Mouse (Mus musculus): ENCODE data around the gene Nfkbie. TPM values are rescaled to one million over a fixed set of nuclear protein-coding genes. Genes with fewer than 3 reads are reported as not detected.

The Nfkbie gene
- polyA plus RNA-seq, 1 experiment from 2014 or later = 4.8 TPM

DNA sequence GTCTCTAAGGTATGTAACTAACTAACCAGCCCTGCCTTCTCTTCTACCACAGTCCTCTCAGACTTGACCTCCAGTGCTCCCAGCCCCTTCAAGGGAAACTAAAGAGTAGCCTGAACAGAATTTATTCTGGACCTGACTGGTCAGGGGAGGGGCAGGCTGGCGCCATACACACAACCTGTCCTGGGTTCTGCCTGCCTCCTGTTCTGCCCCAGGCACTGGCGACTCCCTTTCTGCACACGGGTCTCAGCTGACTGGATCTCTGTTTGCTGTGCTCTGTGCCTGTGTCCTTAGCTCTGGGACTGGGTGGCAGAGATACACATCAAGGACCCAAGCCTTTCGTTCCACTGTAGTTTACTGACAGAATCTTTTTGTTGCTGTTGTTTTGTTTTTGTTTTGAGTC is 24.1 kb downstream of the Nfkbie start:
- WGBS = 80% methylated on average over 4 of the region's 4 CpGs
- ATAC-seq = no peak

DNA sequence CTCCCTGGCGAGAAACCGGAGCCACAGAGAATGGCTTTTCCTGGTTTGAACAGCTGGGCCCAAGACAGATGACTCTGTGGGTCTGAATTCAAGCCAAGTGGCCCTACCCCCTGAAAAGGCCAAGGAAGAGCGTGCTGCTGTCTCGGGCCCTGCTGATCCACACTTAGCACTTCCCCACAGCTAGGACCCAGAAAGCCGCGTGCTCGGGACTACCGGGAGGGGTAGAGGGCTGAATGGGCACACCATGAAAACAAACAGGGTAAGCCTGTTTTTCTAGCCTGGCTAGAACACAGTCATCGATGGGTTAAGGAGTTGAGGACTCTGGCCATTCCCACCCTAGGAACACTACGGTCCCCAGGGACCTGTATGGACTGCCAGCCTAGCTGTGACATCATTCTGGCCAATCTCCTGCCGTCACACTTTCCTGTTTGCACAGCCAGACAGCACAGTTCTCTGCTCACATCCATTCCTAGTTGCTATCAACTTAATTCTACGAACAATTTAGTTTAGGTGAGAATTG is 25.5 kb downstream of the Nfkbie start:
- Histone ChIP-seq H3K9me3 (no peaks in the 10 kb centered on the region), H3K36me3 (no peaks in the 10 kb centered on the region), H3K27me3 (replicated peaks) (no peaks in the 10 kb centered on the region), H3K9ac (no peak overlapping the region), H3K4me2 (replicated peaks) (no peak overlapping the region; the same call in 1 of the 2 replicates), H3K4me3 (replicated peaks) (no peak overlapping the region), H3K4me1 (replicated peaks) (peaks cover 25% of the 10 kb centered on the region), H3K27ac (peak overlapping the region; percentile 32; the same call in 1 of the 2 replicates)
- WGBS = 27% methylated on average over 12 of the region's 12 CpGs
- ATAC-seq = peak; percentile 42

More for the DNA sequence above, 24.1 kb downstream of the Nfkbie start:
- H3K36me3 ChIP-seq = no peaks in the 10 kb centered on the region
- H3K27ac ChIP-seq = no peak overlapping the region
- H3K4me3 ChIP-seq (replicated peaks) = no peak overlapping the region
- no peak overlapping the region for H3K4me2 ChIP-seq (replicated peaks)
- no peak overlapping the region for H3K9ac ChIP-seq
- peaks cover 20% of the 10 kb centered on the region for H3K4me1 ChIP-seq (replicated peaks)
- H3K27me3 ChIP-seq (replicated peaks) = no peaks in the 10 kb centered on the region
- H3K9me3 ChIP-seq = no peaks in the 10 kb centered on the region

DNA sequence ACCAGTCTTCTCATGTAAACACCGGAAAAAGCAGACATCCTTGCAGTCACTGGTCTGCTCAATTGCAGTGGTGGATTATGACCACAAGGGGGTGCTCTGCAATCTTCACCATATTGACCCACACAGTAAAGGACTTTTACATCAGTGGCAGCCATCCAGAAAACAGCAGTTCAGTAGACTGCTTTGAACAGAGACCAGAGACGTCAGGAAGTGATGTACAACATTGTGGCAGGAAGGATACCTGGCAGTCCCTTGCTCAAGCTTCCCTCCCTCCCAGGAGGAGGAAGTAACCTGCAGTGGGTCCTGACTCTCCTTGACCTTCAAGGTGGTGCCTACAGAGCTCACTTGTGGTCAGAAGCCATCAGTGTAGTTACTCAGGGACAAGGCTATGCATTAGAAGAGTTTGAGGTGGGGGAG is 26.1 kb downstream of the Nfkbie start:
- 11% methylated on average over 2 of the region's 2 CpGs for WGBS
- 0 out of 2 replicates have a peak, but pooled peaks have one; percentile 29 for ATAC-seq
- Histone ChIP-seq H3K4me1 (replicated peaks) (peaks cover 25% of the 10 kb centered on the region), H3K9me3 (no peaks in the 10 kb centered on the region), H3K9ac (no peak overlapping the region), H3K4me2 (replicated peaks) (no peak overlapping the region), H3K36me3 (no peaks in the 10 kb centered on the region), H3K27me3 (replicated peaks) (no peaks in the 10 kb centered on the region), H3K4me3 (replicated peaks) (no peak overlapping the region), H3K27ac (no peak overlapping the region; the same call in 1 of the 2 replicates)

DNA sequence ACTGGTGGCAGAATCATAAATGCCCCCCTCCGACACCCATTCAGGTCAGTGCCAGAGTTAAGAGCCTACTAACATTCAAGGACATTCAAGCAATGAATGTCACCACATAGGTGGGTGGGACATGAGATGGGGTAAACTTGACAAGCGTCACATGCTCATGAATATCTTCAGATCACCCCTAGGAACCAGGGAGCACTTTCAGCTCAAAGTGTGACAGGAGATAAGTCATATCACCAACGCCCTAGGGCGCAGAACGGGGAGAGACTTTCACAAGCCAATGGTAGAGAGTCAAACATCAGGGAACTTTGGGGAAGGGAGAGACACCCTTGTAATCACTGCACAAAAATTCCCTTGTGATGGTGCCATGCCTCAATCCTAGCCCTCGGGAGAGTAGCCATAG is 26.7 kb downstream of the Nfkbie start:
- no peak overlapping the region for H3K4me2 ChIP-seq (replicated peaks)
- H3K9ac ChIP-seq = no peak overlapping the region
- H3K27ac ChIP-seq = no peak overlapping the region
- H3K36me3 ChIP-seq = peaks cover 4% of the 10 kb centered on the region; the same call in 1 of the 2 replicates
- no peak for ATAC-seq
- no peaks in the 10 kb centered on the region for H3K27me3 ChIP-seq (replicated peaks)
- no peak overlapping the region for H3K4me3 ChIP-seq (replicated peaks)
- H3K4me1 ChIP-seq (replicated peaks) = peaks cover 25% of the 10 kb centered on the region
- WGBS = 94% methylated on average over 6 of the region's 6 CpGs
- no peaks in the 10 kb centered on the region for H3K9me3 ChIP-seq

DNA sequence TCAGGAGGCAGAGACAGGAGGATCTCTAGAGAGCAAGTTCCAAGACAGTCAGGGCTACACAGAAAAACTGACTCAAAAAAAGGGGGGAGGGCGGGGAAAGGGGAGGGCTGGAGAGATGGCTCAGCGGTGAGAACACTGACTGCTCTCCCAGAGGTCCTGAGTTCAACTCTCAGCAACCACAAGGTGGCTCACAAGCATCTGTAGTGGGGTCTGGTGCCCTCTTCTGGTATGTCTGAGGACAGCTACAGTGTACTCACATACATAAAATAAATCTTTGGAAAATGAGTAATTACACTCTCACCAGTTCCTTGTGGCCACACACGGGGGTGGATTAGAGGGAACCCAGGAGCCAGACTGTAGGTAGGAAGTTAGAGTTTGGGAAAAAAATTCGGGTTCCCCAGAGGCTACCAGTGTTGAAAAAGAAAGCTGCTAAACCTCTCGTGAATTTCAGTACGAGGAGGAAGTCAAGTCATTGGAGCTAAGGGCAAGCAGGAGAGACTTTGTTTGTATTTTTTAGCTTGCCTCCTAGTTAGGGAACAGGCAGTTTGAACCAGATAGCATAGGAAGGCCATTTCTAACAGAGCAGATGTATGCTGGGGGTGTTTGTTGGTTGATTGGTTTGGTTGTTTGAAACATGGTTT is 27.3 kb downstream of the Nfkbie start:
- no peak overlapping the region for H3K27ac ChIP-seq
- peaks cover 25% of the 10 kb centered on the region for H3K4me1 ChIP-seq (replicated peaks)
- WGBS = 71% methylated on average over 6 of the region's 6 CpGs
- no peak overlapping the region for H3K4me3 ChIP-seq (replicated peaks)
- ATAC-seq = no peak
- no peaks in the 10 kb centered on the region for H3K9me3 ChIP-seq
- no peaks in the 10 kb centered on the region for H3K27me3 ChIP-seq (replicated peaks)
- H3K9ac ChIP-seq = no peak overlapping the region
- H3K4me2 ChIP-seq (replicated peaks) = no peak overlapping the region
- peaks cover 5% of the 10 kb centered on the region; the same call in 1 of the 2 replicates for H3K36me3 ChIP-seq

DNA sequence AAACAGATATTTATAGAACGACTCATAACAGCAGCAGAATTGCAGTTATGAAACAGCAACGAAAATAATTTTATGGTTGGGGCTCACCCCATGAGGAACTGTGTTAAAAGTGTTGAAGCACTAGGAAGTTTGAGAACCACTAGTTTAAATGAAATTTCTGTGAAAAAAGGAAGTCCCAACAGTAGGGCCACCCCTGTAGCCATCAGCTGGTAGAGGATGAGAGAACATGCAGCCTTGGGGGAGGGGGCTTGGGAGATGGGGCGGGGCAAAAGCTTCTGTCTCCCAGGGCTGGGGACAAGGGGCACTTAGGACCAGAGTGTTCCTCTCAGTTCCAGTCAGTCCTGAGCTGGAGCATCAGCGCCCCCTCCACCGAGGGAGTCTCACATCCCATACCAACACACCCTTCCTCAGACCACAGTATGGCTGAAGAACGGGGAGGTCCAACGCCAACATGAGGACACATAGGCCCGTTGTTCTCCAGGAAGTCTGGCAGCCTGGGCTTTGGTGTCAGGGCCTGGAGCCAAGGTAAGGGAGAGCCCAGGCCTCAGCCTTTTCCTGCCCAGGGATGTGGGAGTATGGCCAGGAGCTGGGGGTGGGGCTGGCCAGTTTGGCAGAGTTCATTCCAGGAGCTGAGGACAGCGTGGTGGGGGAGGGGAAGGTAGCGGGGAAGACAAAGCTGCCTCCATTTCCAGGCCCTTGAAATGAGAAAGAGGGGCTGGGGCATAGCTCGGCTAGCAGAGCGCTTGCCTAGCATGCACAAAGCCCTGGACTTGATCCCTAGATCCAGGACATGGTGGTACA is 28.8 kb downstream of the Nfkbie start:
- Histone ChIP-seq H3K27ac (peak overlapping the region; percentile 80), H3K9me3 (no peaks in the 10 kb centered on the region), H3K4me2 (replicated peaks) (peak overlapping the region; percentile 17; the same call in 1 of the 2 replicates), H3K36me3 (peaks cover 5% of the 10 kb centered on the region; the same call in 1 of the 2 replicates), H3K4me1 (replicated peaks) (peaks cover 22% of the 10 kb centered on the region), H3K4me3 (replicated peaks) (no peak overlapping the region), H3K9ac (no peak overlapping the region), H3K27me3 (replicated peaks) (no peaks in the 10 kb centered on the region)
- 37% methylated on average over 12 of the region's 12 CpGs for WGBS
- ATAC-seq = peak; percentile 31

DNA sequence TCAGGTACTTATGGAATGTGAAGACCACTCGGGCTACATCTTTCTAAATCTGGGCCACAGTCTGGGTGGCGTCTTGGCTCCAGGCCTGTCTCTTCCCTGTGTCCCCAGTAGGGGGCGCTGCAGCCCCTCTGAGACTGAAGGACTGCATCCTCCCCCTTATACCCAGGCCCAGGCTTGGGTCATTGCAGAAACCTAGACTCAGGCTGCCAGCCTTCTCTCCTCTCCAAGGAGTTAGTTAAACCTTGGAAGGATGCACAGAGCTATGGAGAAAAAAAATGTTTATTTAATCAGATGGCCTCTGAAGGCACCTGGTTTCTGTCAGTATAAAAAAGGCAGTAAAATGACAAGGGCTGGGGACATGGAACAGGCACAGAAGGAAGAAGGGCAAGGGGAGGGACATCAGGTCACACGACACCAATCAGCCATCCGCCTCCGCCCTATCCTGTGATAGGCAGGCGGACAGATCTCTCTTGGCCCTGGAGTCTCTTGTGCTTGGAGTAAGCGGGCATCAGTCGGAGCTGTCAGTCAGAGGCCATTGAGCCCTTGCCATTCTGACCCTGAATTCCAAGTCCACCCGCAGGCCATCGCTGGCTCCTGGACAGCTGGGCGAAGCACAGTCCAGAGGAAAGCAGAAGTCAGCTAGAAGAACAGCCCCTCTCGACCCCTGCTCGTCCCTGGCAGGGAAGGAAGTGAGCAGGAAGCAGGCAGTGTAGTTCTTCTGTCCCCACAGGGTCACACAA is 29.6 kb downstream of the Nfkbie start:
- Histone ChIP-seq H3K9me3 (no peaks in the 10 kb centered on the region), H3K27ac (peak overlapping the region; percentile 80), H3K27me3 (replicated peaks) (no peaks in the 10 kb centered on the region), H3K9ac (peak overlapping the region; percentile 15; the same call in 1 of the 2 replicates), H3K4me1 (replicated peaks) (peaks cover 22% of the 10 kb centered on the region), H3K36me3 (peaks cover 5% of the 10 kb centered on the region; the same call in 1 of the 2 replicates), H3K4me2 (replicated peaks) (peak overlapping the region; percentile 17; the same call in 1 of the 2 replicates), H3K4me3 (replicated peaks) (no peak overlapping the region)
- 27% methylated on average over 14 of the region's 14 CpGs for WGBS
- peak; percentile 69 for ATAC-seq

DNA sequence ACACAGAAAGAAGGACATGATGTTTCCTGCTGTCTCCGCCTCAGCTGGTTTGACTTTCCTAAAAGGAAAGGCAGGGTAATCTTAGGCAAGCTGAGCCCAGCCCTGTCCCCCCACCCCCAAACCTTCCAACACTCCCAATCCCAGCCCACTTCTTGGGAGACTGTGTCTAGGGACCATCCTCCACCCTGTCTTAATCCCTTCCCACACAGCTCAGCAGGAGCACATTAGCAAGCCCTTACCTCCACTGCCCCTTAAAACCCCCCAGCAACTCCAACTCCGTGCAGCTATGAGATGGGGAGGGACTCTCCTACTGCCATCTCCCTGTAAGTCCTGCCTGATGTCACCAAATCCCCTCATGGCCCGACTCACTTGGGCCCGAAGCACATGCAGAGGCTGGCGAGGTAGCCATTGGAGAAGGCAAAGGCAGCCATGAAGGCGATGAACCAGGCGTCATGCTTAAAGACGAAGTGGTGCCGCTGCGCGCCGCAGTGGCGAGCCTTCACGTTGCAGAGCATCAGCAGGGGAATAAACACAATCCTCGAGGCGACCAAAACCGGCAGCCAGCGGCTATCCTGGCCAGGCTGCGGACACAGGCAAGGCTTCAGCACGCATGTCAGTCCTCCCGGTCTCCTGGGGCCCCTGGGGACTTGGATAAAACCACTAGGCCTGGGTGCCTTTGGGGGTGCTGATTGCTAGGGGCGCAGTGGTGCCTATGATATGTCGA is 30.4 kb downstream of the Nfkbie start:
- no peaks in the 10 kb centered on the region for H3K9me3 ChIP-seq
- H3K4me1 ChIP-seq (replicated peaks) = peaks cover 21% of the 10 kb centered on the region
- H3K27ac ChIP-seq = peak overlapping the region; percentile 80
- no peak overlapping the region for H3K4me3 ChIP-seq (replicated peaks)
- WGBS = 67% methylated on average over 23 of the region's 23 CpGs
- ATAC-seq = no peak
- H3K9ac ChIP-seq = peak overlapping the region; percentile 15; the same call in 1 of the 2 replicates
- no peak overlapping the region for H3K4me2 ChIP-seq (replicated peaks)
- H3K27me3 ChIP-seq (replicated peaks) = no peaks in the 10 kb centered on the region
- peaks cover 5% of the 10 kb centered on the region; the same call in 1 of the 2 replicates for H3K36me3 ChIP-seq

DNA sequence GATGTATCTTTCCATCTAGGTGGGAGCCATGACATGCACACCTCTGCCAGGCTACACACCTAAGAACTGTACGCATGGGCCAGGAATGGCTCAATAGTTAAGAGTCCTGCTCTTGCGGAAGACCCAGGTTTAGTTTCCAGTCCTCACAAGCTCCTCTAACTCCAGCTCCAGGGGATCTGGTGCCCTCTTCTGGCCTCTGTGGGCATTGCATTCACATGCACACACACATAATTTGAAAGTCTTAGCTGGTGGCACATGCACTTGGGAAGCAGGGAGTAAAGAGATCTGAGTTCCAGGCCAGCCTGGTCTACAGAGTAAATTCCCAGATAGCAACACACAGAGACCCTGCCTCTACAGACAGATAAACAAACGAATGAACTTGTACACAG is 30.9 kb downstream of the Nfkbie start:
- Histone ChIP-seq H3K27me3 (replicated peaks) (no peaks in the 10 kb centered on the region), H3K4me1 (replicated peaks) (peaks cover 23% of the 10 kb centered on the region), H3K9me3 (no peaks in the 10 kb centered on the region), H3K4me2 (replicated peaks) (no peak overlapping the region), H3K36me3 (peaks cover 5% of the 10 kb centered on the region; the same call in 1 of the 2 replicates), H3K4me3 (replicated peaks) (no peak overlapping the region), H3K27ac (0 out of 2 replicates have a peak overlapping the region, but pooled peaks have one; percentile 80), H3K9ac (no peak overlapping the region)
- no peak for ATAC-seq
- 98% methylated on average over 3 of the region's 3 CpGs for WGBS

DNA sequence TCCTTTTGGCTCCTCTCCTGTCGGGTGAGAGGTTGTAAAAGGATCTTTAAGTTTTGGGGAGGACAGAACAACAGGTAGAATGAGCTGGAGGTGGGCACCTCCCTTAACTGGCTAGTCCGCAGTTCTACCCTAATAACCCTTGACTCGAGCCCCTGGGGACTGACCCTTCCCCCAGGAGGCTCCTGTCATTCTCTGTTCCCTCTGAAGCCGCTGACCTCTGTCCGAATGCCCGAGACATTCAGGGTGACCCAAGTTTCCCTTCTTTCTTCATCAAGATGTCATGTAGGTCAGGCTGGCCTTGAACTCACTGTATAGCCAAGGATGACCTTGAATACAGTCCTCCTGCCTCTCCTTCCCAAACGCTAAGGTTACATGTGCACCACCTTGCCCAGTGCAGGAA is 32.9 kb downstream of the Nfkbie start:
- Histone ChIP-seq H3K9ac (no peak overlapping the region), H3K9me3 (no peaks in the 10 kb centered on the region), H3K36me3 (peaks cover 5% of the 10 kb centered on the region; the same call in 1 of the 2 replicates), H3K4me1 (replicated peaks) (peaks cover 42% of the 10 kb centered on the region), H3K27me3 (replicated peaks) (no peaks in the 10 kb centered on the region), H3K4me2 (replicated peaks) (no peak overlapping the region), H3K4me3 (replicated peaks) (no peak overlapping the region), H3K27ac (no peak overlapping the region)
- no peak for ATAC-seq
- 89% methylated on average over 7 of the region's 7 CpGs for WGBS

DNA sequence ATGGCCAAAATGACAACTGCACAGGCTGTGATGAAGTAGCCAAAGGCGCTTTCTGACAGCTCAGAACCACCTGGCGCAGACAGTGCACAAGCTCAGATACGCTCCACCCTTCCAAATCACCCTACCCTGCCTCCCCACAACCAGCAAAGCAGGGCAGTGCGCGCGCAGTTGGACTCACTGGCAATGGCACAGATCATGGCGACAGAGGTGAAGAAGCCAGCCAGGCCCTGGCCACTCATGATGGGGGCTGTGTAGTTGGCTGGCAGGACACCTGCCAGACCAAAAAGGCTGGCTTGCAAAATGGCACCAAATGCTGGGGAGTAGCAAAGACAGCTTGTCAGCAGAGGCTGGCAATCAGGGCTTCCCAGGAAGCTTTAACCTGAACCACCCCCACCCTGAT is 33.7 kb downstream of the Nfkbie start:
- Histone ChIP-seq H3K4me3 (replicated peaks) (no peak overlapping the region), H3K4me2 (replicated peaks) (no peak overlapping the region), H3K9me3 (no peaks in the 10 kb centered on the region), H3K4me1 (replicated peaks) (peaks cover 49% of the 10 kb centered on the region), H3K27me3 (replicated peaks) (no peaks in the 10 kb centered on the region), H3K36me3 (peaks cover 5% of the 10 kb centered on the region; the same call in 1 of the 2 replicates), H3K27ac (no peak overlapping the region), H3K9ac (no peak overlapping the region)
- 97% methylated on average over 7 of the region's 7 CpGs for WGBS
- no peak for ATAC-seq

All from intestine, embryonic 15.5 days (tissue).